Mouse (Mus musculus) heart, adult 11 months (tissue): ENCODE measurements around the gene Olfr229.
"Not testable (repeated sequence)": the region's sequence is repeated elsewhere in the genome, so short reads cannot be mapped to it uniquely, and the experiment has no call there.

Experiments
- DNase-seq: peaks from one replicate; pipeline ENCODE4 v3.0.0; 2022

Olfr229 gene

GRCm38 (mm10) chr9:39907036-39907435 is at the start of gene Olfr229:
Olfr229 (plus strand) TSS chr9:39907336.
- DNase-seq = no peak

DNA sequence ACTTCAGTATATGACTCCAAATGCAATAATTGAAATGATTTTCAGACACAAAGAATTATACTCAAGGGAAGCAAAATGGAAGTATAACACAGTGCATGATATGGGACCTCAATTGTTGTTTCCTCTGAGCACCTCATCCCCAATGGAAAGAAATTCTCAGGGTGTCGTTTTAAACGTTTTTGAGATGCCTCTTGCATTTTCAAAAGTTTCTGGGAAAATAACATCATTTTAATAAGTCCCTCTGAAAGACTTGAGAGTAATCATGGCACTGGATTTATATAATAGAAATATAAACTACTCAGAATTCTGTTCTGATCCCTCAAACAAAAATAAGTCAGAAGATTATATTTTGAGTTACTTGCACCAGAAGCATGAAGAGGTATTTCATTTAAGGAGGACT is 41.0 kb upstream of the Olfr229 start, which contains the start of gene Olfr972:
Gene Olfr972, plus strand, starts transcription at position 301 of the 400 bp plus-strand sequence.
- no peak for DNase-seq

GRCm38 (mm10) chr9:39871986-39872385 is 35.1 kb upstream of the Olfr229 start:
- not testable (repeated sequence) for DNase-seq

DNA sequence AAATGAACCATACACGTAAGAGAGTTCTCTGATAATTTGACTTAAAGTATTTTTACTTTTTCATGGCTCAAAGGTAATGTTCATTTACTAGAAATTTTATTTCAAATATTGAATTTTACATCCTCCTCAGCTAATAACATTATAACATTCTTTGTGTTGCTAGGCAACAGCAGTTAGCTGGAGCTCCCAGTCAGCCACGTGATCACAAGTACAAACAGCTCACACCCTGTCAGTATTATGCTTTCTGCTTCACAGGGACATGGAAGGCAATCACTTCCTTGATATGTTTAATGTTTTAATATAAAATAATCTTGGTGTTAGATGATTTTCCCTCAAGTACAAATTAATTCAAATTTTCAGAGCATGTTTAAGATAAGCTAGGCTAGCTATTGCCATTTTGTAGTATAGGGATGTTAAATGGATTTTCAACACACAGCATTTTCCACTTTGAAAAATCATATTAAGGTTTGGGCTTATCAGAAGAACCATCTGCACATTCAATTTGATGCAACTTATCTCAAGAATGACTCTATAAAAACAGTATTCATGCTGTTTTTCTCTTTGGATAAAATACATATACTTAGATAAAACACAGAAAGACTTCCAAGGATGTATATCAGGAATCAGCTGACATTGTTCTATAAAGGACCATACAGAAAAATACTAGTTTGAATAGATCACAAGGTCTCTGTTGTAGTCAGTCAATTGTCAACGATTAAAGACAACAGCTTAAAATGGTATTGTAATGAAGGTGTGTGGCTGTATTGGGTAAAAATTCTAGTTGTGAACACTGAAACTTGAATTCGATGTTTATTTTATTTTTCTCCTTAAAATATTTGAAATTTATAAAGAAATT is 29.4 kb upstream of the Olfr229 start:
- not testable (repeated sequence) for DNase-seq

DNA sequence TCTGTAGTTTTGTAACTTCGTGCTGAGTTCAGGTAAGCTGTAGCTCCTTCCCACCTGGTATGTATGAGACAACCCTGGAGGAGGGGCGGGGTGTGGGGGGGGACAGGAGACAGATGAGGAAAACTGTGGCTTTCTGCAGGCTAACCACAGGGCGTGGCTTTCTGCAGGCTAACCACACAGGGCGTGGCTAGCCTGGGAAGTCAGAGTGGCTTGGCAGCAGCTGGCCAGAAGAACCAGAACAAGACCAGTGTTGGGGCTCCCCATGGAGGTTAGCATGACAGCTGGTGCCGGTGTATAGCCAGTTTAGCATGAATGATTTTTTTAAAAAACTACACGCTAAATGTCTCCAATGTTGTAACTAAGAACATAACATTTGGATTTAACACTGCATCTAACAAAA is 2.0 kb upstream of the Olfr229 start:
- DNase-seq = peak; percentile 61

DNA sequence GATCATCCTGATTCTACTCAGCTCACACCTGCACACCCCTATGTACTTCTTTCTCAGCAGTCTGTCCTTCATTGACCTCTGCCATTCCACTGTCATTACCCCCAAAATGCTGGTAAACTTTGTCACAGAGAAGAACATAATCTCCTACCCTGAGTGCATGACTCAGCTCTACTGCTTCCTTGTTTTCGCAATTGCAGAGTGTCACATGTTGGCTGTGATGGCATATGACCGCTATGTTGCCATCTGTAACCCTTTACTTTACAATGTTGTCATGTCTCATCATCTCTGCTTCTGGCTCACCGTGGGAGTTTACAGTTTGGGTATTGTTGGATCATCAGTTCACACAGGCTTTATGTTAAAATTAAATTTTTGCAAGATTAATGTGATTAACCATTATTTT is 2.8 kb downstream of the Olfr229 start:
- DNase-seq = no peak

- not testable (repeated sequence) for DNase-seq
These were observed 21.1 kb downstream of the Olfr229 start for GRCm38 (mm10) chr9:39927975-39928836.

DNA sequence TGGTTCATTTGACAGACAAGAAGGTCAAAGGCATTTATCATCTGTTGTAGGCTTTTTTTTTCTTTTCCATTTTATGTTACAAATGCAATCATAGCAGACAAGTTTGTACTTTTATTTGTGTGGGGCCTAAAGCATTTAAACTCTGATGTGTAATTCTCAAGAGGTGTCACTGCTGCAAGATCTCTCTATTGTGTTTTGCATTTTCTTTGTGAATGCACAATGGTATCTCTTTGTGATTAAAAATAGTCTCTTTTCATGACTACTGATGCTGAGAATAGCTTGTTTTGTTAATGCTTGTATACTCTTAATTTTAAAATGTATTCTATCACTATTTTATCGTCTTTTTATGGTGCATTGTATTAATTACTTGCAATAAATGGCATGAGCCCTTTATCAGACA is 21.7 kb downstream of the Olfr229 start:
- not testable (repeated sequence) for DNase-seq

- DNase-seq = no peak
These were observed 30.1 kb downstream of the Olfr229 start, which contains the start of gene Olfr974 for GRCm38 (mm10) chr9:39937201-39937600. Olfr974 (plus strand) TSS chr9:39937501.

- no peak for DNase-seq
These were observed 44.8 kb downstream of the Olfr229 start, which contains the start of gene Olfr975 for GRCm38 (mm10) chr9:39951946-39952345. Olfr975 (minus strand) TSS chr9:39952046.

GRCm38 (mm10) chr9:39961033-39961432 is 53.9 kb downstream of the Olfr229 start, which contains the start of gene Olfr976:
Olfr976 (minus strand) TSS chr9:39961133.
- DNase-seq = not testable (repeated sequence)
